Mouse (Mus musculus): ENCODE results near the gene Itpk1.

The Itpk1 gene

DNA sequence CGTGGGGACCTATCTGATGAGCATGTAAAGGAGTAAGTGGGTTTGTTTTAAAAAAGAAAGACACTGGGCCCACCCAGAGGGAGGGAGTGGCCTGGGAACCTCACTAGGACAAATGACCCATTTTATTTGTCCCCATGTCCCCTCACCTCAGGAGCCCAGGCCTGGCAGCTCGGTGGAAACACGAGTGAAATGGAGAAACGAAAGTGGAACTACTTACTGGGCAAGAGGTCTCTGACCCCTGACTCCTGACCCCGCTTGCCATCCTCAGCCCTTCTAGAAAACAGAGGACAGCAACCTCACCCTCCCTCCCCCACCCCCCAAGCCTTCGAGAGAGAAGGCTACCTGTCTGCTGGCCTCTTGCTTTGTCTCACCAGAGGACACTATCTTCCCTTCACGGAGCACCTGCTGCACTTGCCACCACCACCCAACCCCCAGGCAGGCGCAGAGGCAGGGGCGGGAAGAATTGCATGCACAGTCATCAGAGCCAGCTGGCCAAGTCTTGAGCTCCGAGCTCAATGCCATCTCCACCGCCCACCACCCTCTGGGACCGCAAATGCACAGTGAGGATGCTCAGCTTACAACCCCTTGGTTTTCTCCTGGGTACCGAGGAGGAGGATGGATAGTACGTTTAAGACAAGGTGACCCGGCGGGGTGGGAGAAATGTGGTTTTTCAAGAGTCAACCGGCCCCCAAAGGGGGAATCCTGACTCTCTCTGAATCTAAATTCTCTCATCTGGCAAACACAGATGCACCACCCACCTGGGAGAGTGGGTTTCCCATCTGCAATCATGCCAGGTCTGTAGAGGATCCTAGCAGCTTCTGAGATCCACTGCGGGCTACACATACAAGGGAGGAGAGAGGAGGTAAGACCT lies 9.1 kb downstream of the Itpk1 start:
- in situ Hi-C loops (cut with MboI): no loop called here

DNA sequence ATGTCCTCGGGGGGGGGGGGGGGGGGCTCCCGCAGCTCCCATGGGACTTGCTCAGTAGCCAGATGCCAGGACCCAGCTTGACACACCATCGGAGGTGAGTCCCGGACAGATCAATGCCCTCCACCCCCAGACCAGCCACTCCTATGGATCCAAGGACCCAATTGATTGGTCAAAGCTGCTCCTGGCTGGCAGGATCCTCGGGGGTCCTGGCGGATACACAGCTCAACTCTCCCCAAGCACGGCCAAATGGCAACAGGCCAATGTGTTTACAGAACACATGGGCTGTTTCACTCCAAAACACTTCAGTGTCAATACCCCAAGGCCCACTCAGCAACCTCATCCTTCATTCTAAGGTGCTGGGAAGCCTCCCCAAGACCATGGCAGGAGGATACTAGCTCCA lies 13.0 kb downstream of the Itpk1 start:
- in situ Hi-C loops (cut with MboI): no loop called here

DNA sequence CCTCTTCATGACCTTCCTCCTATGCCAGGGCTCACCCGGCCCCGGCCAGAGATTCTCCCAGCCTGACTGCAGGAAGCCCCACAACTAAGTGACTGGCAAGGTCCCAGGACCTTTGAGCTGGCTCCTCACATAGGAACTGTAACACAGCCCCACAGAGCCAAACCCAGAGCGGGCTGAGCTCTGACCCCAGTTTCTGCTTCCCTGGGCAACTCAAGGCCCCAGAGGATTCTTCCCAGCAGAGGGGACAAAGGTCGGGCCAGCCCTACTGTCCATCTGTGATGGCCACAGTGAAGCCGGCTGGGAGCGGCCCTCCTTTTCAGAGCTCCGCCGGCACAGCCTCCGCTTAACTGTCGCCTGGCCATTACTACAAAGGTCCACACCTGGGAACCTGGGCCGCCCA lies 13.6 kb downstream of the Itpk1 start:
- in situ Hi-C loops (cut with MboI): no loop called here

DNA sequence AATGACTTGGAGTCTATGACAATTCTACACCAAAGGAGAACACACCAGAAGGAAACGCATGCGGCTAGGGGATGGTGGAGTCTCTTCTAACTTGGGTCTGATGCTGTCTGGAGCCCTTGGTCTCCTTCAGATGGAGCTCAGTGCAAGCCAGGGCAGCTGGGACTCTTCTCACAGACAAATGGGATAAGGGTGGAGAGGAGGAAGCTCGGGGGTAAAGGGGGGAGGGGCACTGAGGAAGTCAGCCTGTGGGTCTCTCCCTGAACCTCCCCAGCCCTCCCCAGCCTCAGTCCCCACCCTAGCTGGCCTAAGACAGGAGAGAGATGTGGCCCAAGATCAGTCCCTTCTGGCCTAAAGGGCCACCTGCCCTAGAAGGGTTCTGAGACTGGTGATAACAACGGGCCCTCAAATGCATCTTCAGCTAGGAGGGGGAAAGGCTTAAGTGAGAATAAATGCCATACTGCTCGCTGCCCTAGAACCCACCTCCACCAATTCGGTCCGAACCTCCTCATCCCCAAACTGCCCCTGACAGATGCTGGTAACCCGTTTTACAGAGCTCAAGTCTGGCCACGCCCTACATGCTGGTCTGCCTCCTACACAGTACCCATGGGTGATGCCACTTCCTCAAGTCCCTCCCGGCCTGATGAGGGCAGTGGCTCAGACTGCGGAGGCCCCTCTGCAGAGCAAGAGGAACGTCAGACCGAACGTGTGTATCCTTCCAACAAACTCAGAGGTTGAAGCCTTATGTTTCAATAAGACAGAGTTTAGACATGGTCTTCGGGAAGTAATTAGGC lies 14.8 kb downstream of the Itpk1 start:
- in situ Hi-C loops (cut with MboI): no loop called here

DNA sequence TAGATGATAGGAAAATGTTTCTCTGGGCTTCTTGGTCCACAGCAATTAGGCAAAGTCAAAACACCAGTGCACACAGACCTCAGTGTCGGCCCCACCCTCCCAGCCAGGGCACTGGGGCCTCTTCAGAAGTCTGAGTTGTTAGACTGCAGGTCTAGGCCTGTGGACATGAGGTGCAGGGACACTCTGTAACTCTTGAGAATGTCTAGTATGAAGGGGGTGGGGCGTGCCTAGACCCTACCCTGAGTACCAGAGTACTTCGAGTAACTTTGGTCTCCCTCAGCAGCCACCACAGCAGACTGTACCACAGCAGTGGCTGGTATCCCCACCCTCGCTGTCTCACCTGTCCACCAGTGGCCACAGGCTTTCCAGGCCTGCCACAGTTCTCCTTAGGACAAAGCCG lies 18.4 kb downstream of the Itpk1 start:
- in situ Hi-C loops (cut with MboI): no loop called here

DNA sequence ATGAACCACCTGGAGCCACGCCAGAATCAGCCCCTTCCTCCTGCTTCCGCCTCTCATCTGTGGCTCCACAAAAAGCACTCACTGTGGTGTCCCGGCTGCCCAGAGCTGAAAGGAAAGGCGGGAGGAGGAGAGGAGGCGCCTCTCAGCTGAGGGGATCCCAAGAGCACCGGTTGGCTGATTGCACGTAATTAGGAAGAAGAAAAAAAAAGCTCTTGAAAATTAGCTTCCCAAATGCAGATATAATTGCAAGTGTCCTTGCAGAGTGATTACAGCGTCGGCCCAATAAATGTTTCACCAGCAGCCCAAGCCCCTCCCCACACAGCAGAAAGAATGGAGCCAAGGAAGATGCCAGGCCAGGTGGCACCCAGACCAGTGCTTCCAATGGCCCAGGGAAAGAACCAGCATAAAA lies 19.2 kb downstream of the Itpk1 start:
- in situ Hi-C loops (cut with MboI): no loop called here

DNA sequence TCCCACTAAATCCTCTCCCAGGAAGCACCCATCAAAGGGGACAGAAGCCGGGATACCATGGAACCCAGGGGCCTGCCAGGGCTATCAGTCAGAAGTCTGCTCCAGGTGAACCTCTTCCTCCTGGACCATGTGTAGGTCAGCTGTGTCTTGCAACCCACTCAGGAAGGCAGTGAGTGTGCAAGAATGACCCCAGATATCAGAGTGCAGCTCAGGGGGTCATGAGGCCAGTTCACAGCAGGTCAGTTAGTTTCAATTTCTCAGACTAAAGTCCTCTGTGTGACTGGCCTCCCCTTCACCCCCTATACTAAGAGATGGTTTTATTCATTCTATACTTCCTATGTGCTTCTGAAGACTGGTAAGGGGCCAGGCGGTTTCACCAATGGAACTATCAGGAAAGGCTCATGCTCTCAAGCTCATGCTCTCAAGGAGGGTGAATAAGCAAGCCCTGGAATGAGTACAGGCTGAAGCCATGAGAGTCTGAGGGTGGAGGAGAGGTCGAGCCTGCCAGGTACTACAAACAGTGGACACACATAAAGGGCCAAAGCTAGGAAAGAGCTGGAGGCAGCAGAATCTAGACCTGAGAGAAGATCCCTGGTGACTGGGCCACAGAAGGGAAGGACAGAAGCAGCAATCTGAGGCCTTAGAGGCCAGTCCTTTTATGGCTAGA lies 19.9 kb downstream of the Itpk1 start:
- in situ Hi-C loops (cut with MboI): no loop called here

DNA sequence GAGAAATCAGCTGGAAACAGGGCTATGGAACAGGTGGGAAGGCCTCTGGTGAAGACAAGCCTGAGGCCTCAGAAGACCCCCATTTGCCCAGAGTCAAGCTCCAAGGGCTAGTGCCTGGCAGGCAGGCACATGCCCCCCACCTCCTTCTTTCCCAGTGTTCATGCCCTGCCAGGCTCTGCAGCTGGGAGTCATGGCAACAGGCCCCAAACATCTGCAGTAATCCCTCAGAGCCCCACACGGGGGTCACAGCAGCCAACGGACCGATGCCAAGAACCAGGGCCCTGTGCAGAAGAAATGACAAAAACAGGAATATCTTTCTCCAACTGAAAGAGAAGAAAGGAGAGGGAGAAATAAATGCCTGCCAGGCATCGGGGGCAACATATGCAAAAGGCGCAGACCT lies 20.8 kb downstream of the Itpk1 start:
- in situ Hi-C loops (cut with MboI): no loop called here

DNA sequence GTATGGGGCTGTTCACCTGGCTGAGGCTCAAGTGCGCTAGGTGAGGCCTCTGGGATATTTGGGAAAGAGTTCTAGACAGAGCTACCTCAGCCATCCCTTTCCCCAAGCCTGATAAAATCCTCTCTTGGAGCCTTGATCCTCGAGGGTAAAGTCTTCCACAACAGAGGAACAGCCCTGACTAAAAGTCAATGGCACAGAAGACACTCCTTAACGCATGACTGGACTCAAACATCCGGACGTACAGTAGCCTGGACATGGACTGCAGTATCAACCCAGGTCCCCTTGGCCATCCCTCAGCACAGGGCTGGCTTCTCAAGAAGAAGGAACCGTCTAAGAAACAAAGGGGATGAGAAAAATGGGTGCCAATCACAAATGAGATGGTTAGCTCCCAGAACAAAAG lies 21.3 kb downstream of the Itpk1 start:
- in situ Hi-C loops (cut with MboI): no loop called here

DNA sequence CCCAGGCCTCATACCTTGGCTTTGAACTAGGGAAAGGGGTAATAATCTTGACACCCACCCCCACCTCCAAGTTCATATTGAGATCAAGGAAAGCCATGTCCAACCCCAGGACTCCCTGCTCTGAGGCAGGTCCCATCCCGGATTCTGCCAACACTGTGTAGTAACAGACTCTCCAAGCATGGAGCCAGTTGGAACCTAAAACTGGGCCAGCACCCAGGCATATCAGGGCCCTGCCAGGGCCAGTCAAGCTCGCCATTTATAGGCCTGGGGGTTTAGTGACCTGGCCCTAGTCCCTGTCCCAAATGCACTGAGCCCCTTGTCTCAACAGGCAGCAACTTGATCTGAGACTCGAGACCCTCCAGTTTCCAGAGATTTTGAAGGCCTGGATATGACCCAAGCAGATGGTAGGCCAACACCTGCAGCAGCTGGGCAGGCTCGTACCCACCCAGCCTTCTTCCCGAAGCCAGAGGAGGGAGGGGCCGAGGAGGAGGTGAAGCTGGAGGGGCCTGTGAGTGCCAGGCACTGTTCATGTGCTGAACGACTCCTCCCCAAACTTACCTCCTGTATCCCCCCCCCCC lies 21.9 kb downstream of the Itpk1 start:
- in situ Hi-C loops (cut with MboI): no loop called here

DNA sequence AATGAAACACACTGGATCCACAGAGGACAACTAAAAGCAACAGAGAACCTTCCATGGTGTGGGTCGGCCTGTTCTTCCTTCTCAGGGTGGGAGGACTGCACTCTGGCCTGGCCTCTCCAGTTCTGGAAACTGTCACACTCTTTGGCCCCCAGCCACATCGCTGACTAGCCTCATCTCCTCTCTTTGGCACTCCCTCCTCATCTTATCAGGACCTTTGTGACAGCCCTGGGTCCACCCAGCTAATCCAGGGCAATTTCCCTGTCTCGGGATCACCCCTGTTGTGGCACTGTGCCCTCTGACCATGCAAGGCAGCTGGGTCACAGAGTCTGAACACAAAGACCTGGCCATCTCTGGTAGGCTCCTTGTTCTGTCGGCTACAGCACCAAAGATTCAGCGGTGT lies 22.6 kb downstream of the Itpk1 start:
- in situ Hi-C loops (cut with MboI): no loop called here

DNA sequence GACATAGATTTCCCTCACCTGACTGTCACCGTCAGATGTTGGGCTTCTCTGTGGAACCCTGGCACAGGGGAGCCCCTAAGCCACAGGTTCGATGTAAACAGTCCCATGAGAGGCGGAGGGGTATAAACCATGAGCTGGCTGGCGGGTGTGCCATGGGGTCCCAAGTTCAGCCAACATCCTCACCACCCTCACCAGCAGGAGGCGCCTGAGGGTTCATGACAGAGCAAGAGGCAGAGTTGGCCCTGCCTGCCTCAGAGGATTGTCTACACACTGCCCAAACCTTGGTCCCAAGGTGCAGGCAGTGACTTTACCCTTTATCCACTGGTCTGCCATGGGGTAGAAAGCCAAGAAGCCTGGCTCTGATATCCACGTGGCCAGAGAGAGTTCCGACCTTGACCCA lies 23.1 kb downstream of the Itpk1 start:
- in situ Hi-C loops (cut with MboI): no loop called here

DNA sequence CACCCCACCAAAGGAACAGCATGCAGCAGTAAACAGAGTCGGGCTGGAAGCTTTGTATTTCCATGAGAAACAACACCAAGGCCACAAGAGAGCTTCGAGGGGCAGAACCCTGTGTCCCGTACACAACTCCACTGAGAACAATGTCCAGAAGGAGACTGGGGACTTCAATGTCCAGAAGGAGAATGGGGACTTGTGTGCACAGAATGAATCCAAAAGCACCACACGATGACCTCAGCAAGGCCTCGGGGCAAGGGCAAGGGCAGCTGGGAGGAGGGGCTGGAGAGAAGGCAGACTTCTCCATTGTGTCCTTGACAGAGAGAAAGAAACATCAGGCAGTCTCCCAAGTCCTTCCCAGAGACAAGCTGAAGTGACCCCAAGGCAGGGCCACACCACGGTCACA lies 25.9 kb downstream of the Itpk1 start:
- in situ Hi-C loops (cut with MboI): no loop called here

DNA sequence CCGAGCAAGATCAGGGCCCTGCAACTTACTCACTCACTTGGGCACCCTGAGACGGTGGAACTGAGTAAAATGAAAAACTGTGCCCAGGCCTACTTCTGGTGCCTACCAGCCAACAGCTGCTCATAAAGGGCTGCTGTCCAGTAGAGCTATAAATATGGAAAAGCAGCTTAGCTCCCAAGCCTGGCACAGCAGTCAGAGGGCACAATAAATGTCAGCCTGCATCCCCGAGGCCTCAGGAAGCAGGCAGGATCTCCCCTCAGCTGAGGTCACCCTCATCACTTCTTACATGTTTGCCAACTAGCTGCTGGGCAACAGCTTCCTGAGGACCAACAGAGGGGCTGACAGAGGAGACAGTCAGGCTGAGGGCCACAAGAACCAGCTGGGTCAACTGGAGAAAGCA lies 27.6 kb downstream of the Itpk1 start:
- in situ Hi-C loops (cut with MboI): no loop called here

DNA sequence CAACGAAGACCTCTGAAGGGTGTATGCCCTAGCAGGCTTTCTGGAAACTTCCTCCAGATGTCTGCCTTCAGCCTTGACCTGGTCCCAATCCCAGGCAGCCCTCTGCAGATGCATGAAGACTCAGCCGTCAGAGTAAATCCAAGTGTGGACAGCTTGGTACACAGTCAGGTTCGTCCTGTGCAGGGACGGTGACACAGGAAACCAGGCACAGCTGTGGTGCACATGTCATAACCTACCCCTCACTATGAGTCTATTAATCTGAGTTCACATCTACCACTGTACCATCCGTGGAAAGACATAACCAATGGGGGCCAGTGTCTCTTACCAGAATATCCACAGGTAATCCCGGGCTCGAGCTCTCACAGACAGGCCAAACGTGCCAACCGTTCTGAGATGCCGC lies 30.2 kb downstream of the Itpk1 start:
- in situ Hi-C loops (cut with MboI): no loop called here

DNA sequence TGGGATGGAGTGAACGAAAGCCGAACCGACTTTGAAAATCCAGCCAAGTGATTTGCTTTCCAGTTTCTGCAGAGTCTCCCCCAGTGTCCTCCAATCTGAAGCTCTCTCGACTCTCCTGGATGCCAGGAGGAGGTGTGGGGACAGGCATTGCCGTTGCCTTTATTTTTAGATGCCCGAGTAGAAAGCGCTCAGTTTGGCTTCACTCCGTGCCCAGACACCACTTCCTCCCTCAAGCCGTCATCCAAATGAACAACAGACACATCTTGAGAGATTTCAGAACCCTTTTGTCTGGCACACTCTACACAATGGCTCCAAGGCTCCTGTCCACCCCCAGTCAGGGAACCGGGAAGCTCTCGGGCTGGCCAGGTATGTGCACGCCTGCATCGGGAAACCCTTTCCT lies 30.6 kb downstream of the Itpk1 start:
- in situ Hi-C loops (cut with MboI): no loop called here

DNA sequence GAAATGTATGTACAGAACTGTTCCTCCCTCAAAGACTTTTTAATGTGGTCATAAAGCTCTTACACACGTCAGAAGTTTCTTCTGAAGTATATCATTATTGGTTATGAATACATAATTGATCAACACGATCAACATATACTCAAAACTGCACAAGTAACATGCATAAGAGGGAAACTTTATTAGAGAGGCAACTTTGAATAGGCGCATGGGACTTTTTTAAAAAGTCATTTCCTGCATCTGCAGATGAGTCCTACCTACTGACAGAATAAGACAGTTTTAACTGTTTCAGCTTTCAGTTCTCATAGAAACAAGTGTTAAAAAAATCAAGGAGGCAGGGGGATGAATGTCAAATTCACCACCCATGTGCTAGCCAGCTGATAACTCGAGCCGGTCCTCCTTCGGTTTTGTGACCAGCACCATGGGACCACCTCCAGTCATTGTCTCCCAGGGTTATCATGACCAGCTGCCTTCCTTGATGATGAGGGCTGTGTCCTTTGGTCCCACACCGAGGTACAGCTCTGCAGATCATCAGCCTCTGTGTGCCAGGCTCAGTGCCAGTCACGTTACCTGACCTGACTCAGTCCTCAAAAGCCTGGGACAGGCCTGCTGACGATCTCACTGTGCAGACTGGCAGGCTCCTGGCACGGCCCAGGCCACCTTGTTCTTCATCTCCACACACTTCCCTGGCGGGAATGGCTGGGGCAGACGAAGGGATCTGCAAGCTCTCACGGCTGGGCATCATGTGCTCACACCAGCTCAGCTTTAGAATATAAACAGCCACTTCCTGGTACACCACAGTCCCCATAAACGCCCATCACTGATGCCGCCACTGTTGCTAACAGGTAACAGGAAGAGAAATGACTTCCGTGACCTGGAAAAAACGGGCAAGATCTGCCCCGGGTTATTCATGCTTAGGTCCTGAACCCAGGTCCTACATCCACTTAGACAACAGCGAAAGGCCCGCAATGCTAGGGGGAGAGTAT lies 31.6 kb downstream of the Itpk1 start:
- in situ Hi-C loops (cut with MboI): no loop called here

DNA sequence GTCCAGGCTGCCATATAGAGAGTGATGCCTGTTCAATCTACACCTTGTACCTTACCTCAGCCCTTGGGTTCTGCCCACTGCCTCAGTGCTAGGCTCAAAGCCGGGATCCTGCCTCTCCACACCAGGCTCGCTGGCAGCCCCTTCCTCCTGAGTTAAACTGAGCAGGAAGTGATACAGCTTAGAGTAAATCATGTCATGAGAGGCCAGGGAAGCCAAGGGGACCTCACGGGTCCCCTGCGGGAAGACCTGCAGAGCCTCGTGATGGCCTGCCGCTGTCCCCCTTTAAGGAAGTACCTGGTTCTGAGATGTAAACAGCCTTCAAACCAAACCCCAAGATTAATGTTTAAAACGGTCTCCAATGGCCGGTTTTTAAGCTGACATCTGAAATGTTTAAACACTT lies 32.6 kb downstream of the Itpk1 start:
- in situ Hi-C loops (cut with MboI): no loop called here

DNA sequence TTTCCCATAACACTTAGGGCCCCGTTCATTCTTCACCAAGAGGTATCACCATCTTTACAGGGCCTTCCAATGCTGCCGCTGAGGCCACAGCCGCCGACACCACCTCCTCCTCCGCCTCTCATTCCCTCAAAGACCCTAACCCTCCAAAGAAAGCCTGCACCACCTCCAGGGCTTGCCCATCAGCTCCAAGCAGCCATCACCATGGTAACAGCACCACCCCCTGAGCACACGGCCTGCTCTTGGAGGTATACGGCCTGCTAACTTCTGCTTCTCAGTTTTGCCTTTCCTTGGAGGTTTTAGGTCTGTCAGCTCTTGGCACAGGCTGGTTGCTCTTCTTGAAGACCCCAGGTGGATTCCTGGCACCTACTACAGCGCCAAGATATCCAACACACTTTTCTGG lies 33.9 kb downstream of the Itpk1 start:
- in situ Hi-C loops (cut with MboI): no loop called here

DNA sequence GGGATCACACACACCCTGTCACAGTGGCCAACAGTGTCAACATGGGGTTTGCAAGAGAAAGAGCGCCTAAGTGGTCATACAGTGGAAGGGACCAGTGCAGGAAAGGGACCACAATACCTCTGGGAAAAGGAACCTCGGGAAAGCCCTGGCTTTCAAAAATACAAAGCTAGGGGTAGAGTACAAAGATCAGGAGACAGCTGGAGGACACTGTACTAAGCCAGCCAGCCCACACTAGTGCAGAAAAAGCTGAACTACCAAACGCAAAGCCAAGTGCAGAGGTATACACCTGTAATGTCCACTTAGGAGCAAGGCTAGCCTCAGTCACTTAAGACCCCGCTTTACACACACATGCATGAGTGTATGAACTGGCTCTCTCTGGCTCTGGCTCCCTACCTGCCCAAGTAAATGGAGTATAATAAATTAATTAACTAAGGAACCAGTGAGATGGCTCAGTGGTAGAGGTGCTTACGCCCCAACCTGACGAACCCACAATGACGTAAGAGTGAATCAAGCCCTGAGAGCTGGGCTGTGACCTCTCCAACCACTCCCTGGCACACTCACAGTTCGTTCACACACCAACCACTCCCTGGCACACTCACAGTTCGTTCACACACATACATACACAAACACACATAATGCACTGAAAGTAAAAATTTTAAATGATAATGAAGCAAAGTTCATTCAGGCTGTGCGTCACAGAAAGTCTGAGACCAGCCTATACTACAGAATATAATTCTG lies 39.1 kb downstream of the Itpk1 start:
- in situ Hi-C loops (cut with MboI): no loop called here

DNA sequence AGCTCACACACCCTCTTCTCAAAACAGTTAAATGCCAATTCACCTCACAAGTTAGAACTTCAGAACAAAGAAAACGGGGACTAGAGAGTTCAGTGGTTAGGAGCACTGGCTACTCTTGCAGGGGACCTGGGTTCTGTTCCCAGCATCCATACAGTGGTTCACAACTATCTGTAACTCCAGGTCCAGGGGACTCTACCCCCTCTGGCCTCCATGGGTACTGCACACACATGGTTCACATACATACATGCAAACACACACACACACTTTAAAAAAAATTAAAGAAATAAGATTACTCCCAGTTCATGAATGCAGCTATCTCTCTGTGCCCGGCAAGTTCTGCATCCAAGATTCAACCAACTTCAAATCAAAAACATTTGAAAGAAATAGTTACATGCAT lies 40.7 kb downstream of the Itpk1 start:
- in situ Hi-C loops (cut with MboI): no loop called here

Data from mature B cell (primary cell).